Mouse (Mus musculus): Measurements from ENCODE around the gene Prkca. TPM values are rescaled to one million over a fixed set of nuclear protein-coding genes. Genes with fewer than 3 reads are reported as not detected.

The Prkca gene
- polyA plus RNA-seq, 1 experiment from 2014 or later: 5.4 TPM

- Histone ChIP-seq H3K27me3 (no peaks in the 10 kb centered on the region; the same call in 1 of the 2 replicates), H3K36me3 (no peaks in the 10 kb centered on the region), H3K4me3 (no peak overlapping the region), H3K9ac (replicated peaks) (no peak overlapping the region), H3K9me3 (no peaks in the 10 kb centered on the region), H3K27ac (replicated peaks) (no peak overlapping the region), H3K4me1 (peaks cover 7% of the 10 kb centered on the region; the same call in 1 of the 2 replicates), H3K4me2 (replicated peaks) (no peak overlapping the region)
- no peak for ATAC-seq (ENCODE audit: low FRiP score, low read depth)
- 71% methylated on average over 4 of the region's 4 CpGs for WGBS
These were observed 8.2 kb downstream of the Prkca start for GRCm38 (mm10) chr11:108335536-108335935.

DNA sequence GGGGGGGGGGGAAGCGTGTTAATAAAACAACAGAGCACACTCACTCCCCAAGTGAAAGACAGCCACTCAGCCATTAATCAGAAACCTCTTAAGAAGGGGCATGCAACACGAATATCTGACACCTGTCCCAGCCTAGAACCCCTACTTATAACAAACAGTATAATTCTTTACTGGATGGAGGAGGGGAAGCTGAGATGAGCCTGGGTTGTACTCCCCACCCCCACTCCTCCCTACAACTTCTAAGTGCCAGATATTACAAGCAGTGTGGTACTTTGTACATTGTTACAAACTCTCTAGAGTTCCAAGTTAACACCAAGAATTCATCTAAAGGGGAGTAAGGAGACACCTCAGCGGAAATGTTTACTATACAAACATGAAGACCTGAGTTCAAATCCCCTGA lies 9.1 kb downstream of the Prkca start:
- Histone ChIP-seq H3K27ac (replicated peaks) (no peak overlapping the region), H3K4me3 (no peak overlapping the region), H3K9me3 (no peaks in the 10 kb centered on the region), H3K4me2 (replicated peaks) (no peak overlapping the region), H3K36me3 (no peaks in the 10 kb centered on the region), H3K4me1 (peaks cover 7% of the 10 kb centered on the region; the same call in 1 of the 2 replicates), H3K27me3 (no peaks in the 10 kb centered on the region; the same call in 1 of the 2 replicates), H3K9ac (replicated peaks) (no peak overlapping the region)
- 83% methylated on average over 3 of the region's 3 CpGs for WGBS
- no peak for ATAC-seq (ENCODE audit: low FRiP score, low read depth)

DNA sequence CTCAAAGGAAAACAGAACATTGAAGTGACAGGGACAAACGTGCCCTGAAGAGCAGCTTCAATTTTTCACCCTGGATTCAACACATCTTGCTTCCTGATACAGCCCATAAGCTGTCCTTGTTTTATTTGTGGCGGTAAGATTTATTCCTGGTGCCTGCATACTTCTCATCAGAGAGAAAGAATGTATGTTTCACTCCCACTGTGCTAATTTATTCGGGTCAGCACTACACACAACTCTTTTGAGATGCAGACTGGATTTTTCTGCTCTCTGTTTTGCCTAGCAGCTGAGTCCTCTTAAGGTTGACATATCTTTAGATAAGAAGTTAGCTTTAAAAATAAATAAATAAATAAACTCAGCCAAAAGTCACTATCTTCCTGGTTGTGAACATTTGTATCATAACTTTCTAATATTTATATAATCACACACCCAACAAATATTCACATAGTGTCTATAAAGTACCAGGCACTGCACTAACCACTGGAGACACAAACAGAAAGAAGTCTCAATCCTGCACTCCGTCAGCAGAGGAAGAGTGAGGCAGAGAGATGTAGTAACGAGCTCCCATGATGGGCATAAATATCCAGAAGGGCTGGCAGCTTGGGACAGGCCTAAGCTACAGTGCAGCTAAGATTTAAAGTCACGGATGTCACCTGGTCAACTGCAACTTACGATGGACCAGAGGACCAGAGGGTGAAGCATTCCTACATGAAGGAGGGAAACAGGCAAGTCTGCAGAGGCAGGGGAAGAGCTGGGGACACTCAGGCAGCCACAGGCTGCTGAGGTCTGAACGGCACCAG lies 9.9 kb downstream of the Prkca start:
- no peak overlapping the region for H3K27ac ChIP-seq (replicated peaks)

GRCm38 (mm10) chr11:108333006-108333405 lies 10.7 kb downstream of the Prkca start:
- no peaks in the 10 kb centered on the region; the same call in 1 of the 2 replicates for H3K27me3 ChIP-seq
- no peak overlapping the region for H3K9ac ChIP-seq (replicated peaks)
- H3K9me3 ChIP-seq: no peaks in the 10 kb centered on the region
- no peak for ATAC-seq (ENCODE audit: low FRiP score, low read depth)
- H3K4me1 ChIP-seq: peaks cover 7% of the 10 kb centered on the region; the same call in 1 of the 2 replicates
- 59% methylated on average over 5 of the region's 5 CpGs for WGBS
- H3K36me3 ChIP-seq: no peaks in the 10 kb centered on the region
- H3K4me3 ChIP-seq: no peak overlapping the region
- no peak overlapping the region for H3K4me2 ChIP-seq (replicated peaks)
- no peak overlapping the region for H3K27ac ChIP-seq (replicated peaks)

More for the DNA sequence above, 9.9 kb downstream of the Prkca start:
- no peak overlapping the region for H3K4me3 ChIP-seq
- H3K9me3 ChIP-seq: no peaks in the 10 kb centered on the region
- H3K9ac ChIP-seq (replicated peaks): no peak overlapping the region
- peaks cover 7% of the 10 kb centered on the region; the same call in 1 of the 2 replicates for H3K4me1 ChIP-seq
- H3K27me3 ChIP-seq: no peaks in the 10 kb centered on the region; the same call in 1 of the 2 replicates
- no peaks in the 10 kb centered on the region for H3K36me3 ChIP-seq
- 60% methylated on average over 8 of the region's 8 CpGs for WGBS
- ATAC-seq (ENCODE audit: low FRiP score, low read depth): no peak
- H3K4me2 ChIP-seq (replicated peaks): no peak overlapping the region

DNA sequence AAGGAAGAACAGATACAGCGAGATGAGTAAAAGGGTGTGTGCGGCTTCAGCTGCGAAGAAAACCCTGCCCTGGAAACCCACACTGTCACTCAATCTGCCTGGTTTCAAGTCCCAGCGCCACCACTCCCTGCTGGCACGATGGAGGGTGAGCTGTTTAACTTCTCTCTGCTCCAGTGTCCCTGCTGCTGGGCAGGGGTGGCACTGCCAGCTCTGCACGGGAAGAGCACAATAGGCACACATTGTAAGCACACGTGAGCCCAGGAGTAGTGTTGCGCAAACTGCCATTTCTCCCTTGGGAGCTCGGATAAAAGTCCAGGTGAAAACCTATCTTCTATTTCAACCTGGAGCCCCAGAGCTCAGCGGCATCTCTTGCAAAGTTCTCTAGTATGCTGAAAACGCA lies 12.9 kb downstream of the Prkca start:
- Histone ChIP-seq H3K9me3 (no peaks in the 10 kb centered on the region), H3K27ac (replicated peaks) (no peak overlapping the region), H3K4me3 (no peak overlapping the region), H3K4me2 (replicated peaks) (no peak overlapping the region), H3K9ac (replicated peaks) (no peak overlapping the region), H3K27me3 (no peaks in the 10 kb centered on the region; the same call in 1 of the 2 replicates), H3K4me1 (peaks cover 7% of the 10 kb centered on the region; the same call in 1 of the 2 replicates), H3K36me3 (no peaks in the 10 kb centered on the region)
- ATAC-seq (ENCODE audit: low FRiP score, low read depth): no peak
- WGBS: 86% methylated on average over 11 of the region's 11 CpGs

GRCm38 (mm10) chr11:108325943-108326342 lies 17.8 kb downstream of the Prkca start:
- no peaks in the 10 kb centered on the region for H3K9me3 ChIP-seq
- no peak overlapping the region for H3K4me3 ChIP-seq
- no peaks in the 10 kb centered on the region for H3K4me1 ChIP-seq
- H3K27ac ChIP-seq (replicated peaks): no peak overlapping the region
- no peaks in the 10 kb centered on the region for H3K27me3 ChIP-seq
- no peak overlapping the region for H3K9ac ChIP-seq (replicated peaks)
- ATAC-seq (ENCODE audit: low FRiP score, low read depth): no peak
- no peak overlapping the region for H3K4me2 ChIP-seq (replicated peaks)
- WGBS: 88% methylated on average over 8 of the region's 8 CpGs
- H3K36me3 ChIP-seq: no peaks in the 10 kb centered on the region

DNA sequence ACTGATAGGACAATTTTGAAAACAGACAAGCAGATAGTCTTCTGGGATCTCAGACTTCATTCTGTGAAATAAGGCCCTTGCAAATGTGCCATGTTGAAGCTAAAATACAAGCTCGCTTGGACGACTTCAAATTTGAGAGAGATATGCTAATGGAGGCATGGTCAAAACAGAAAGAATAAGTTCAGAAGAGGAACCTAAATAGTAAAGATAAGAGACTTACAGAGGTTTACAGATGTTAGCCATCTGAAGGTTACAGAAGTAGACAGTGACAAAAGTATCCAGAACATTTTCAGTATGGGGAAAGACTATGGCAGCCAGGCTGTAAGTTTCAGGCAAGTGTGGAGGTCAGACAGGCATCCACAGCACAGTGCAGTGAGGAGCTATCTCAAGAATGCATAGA lies 21.6 kb downstream of the Prkca start:
- H3K4me2 ChIP-seq (replicated peaks): no peak overlapping the region
- WGBS: 90% methylated on average over 2 of the region's 2 CpGs
- H3K4me3 ChIP-seq: no peak overlapping the region
- no peaks in the 10 kb centered on the region for H3K36me3 ChIP-seq
- H3K27ac ChIP-seq (replicated peaks): no peak overlapping the region
- H3K4me1 ChIP-seq: no peaks in the 10 kb centered on the region
- ATAC-seq (ENCODE audit: low FRiP score, low read depth): no peak
- no peaks in the 10 kb centered on the region for H3K27me3 ChIP-seq
- no peak overlapping the region for H3K9ac ChIP-seq (replicated peaks)
- no peaks in the 10 kb centered on the region for H3K9me3 ChIP-seq

DNA sequence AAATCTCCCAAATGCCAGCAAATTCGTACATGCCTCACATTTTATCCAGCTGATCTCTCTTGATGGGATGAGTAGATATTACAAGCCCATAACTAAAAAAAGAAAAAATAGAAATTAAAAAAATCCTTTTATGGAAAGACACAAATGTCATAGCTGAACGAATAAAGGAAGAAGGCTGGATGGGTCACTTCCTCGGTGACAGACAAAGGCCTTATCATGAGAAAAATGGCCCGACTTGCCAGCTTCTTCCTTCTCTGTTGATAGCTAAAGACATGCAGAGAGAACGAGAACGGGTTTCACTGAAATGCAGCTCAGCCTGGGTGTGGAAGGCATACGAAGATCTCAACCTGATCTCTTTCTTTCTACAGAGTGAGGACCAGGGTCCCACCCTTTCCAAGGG lies 23.2 kb downstream of the Prkca start:
- H3K4me1 ChIP-seq: no peaks in the 10 kb centered on the region
- no peak overlapping the region for H3K4me2 ChIP-seq (replicated peaks)
- H3K36me3 ChIP-seq: no peaks in the 10 kb centered on the region
- no peak for ATAC-seq (ENCODE audit: low FRiP score, low read depth)
- H3K9me3 ChIP-seq: no peaks in the 10 kb centered on the region
- H3K4me3 ChIP-seq: no peak overlapping the region
- H3K9ac ChIP-seq (replicated peaks): no peak overlapping the region
- H3K27ac ChIP-seq (replicated peaks): no peak overlapping the region
- 89% methylated on average over 7 of the region's 7 CpGs for WGBS
- H3K27me3 ChIP-seq: no peaks in the 10 kb centered on the region

GRCm38 (mm10) chr11:108319162-108319561 lies 24.6 kb downstream of the Prkca start:
- 85% methylated on average over 11 of the region's 11 CpGs for WGBS
- Histone ChIP-seq H3K4me2 (replicated peaks) (no peak overlapping the region), H3K36me3 (no peaks in the 10 kb centered on the region), H3K4me1 (no peaks in the 10 kb centered on the region), H3K27ac (replicated peaks) (no peak overlapping the region), H3K27me3 (no peaks in the 10 kb centered on the region), H3K9ac (replicated peaks) (no peak overlapping the region), H3K4me3 (no peak overlapping the region), H3K9me3 (no peaks in the 10 kb centered on the region)
- ATAC-seq (ENCODE audit: low FRiP score, low read depth): no peak

GRCm38 (mm10) chr11:108317878-108318277 lies 25.9 kb downstream of the Prkca start:
- Histone ChIP-seq H3K4me1 (no peaks in the 10 kb centered on the region), H3K4me2 (replicated peaks) (no peak overlapping the region), H3K36me3 (no peaks in the 10 kb centered on the region), H3K27me3 (no peaks in the 10 kb centered on the region), H3K4me3 (no peak overlapping the region), H3K27ac (replicated peaks) (no peak overlapping the region), H3K9me3 (no peaks in the 10 kb centered on the region), H3K9ac (replicated peaks) (no peak overlapping the region)
- 74% methylated on average over 6 of the region's 6 CpGs for whole genome bisulfite sequencing
- ATAC-seq (ENCODE audit: low FRiP score, low read depth): no peak

DNA sequence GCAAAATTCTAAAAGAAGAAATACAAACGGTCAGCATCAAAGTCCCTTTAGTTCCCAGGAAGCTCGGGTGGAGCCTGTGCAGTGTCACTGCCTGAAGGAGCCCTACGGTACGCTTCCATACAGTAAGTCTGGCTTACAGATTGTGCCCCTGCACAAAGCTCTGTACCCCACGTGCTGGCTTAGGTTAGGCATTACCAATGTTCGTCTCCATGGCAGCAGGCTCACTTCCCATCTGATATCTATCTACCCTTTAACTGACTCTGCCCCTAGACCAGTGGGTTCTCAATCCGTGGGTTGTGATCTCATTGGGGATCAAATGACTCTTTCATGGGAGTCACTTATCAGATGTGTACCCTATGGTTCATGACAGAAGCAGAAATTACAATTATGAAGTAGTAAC lies 28.0 kb downstream of the Prkca start:
- H3K4me3 ChIP-seq: no peak overlapping the region
- H3K9me3 ChIP-seq: no peaks in the 10 kb centered on the region
- H3K27me3 ChIP-seq: no peaks in the 10 kb centered on the region
- H3K27ac ChIP-seq (replicated peaks): no peak overlapping the region
- H3K4me1 ChIP-seq: no peaks in the 10 kb centered on the region
- ATAC-seq (ENCODE audit: low FRiP score, low read depth): no peak
- 87% methylated on average over 7 of the region's 7 CpGs for WGBS
- H3K9ac ChIP-seq (replicated peaks): no peak overlapping the region
- H3K4me2 ChIP-seq (replicated peaks): no peak overlapping the region
- H3K36me3 ChIP-seq: no peaks in the 10 kb centered on the region

- H3K4me3 ChIP-seq: no peak overlapping the region
- H3K9me3 ChIP-seq: no peaks in the 10 kb centered on the region
- H3K4me1 ChIP-seq: no peaks in the 10 kb centered on the region
- H3K9ac ChIP-seq (replicated peaks): no peak overlapping the region
- WGBS: 85% methylated on average over 5 of the region's 5 CpGs
- no peaks in the 10 kb centered on the region for H3K36me3 ChIP-seq
- H3K27ac ChIP-seq (replicated peaks): no peak overlapping the region
- ATAC-seq (ENCODE audit: low FRiP score, low read depth): no peak
- H3K4me2 ChIP-seq (replicated peaks): no peak overlapping the region
- H3K27me3 ChIP-seq: no peaks in the 10 kb centered on the region
These were observed 31.2 kb downstream of the Prkca start for GRCm38 (mm10) chr11:108312516-108312915.
